Mouse (Mus musculus) skeletal muscle tissue, adult 2 months (tissue): ENCODE data around the gene Olfr1506.
"Not testable (repeated sequence)": the region's sequence is repeated elsewhere in the genome, so short reads cannot be mapped to it uniquely, and the experiment has no call there.

Experiments
- DNase-seq: peaks from one replicate; pipeline ENCODE4 v3.0.0-alpha.2; 2012; ENCODE audit warnings: low read depth, low spot score

Gene Olfr1506

GRCm38 (mm10) chr2:90224393-90224792 lies at the start of gene Olfr1506:
Olfr1506 (minus strand) TSS chr2:90224493.
- DNase-seq: not testable (repeated sequence)

GRCm38 (mm10) chr2:90270932-90271331 lies 46.6 kb upstream of the Olfr1506 start, which contains the start of gene Olfr1271:
Olfr1271 (minus strand) TSS chr2:90271032.
- no peak for DNase-seq

- no peak for DNase-seq
Measured at GRCm38 (mm10) chr2:90257492-90257891, 33.2 kb upstream of the Olfr1506 start, which contains the start of gene Olfr142. Olfr142 (minus strand) TSS chr2:90257592.

GRCm38 (mm10) chr2:90199606-90200005 lies 24.7 kb downstream of the Olfr1506 start:
- not testable (repeated sequence) for DNase-seq

- DNase-seq: not testable (repeated sequence)
Measured at GRCm38 (mm10) chr2:90195285-90195684, 29.0 kb downstream of the Olfr1506 start.

GRCm38 (mm10) chr2:90194750-90195149 lies 29.5 kb downstream of the Olfr1506 start:
- DNase-seq: not testable (repeated sequence)

GRCm38 (mm10) chr2:90187082-90187481 lies 37.2 kb downstream of the Olfr1506 start:
- not testable (repeated sequence) for DNase-seq

- DNase-seq: not testable (repeated sequence)
Measured at GRCm38 (mm10) chr2:90186082-90186481, 38.2 kb downstream of the Olfr1506 start.
